Mouse (Mus musculus): Measurements from ENCODE around the gene Sumf1.

- TF ChIP-seq CTCF (IDR thresholded peaks at IDR 0.05), result no peak
- no peak for TF ChIP-seq POLR2A (IDR thresholded peaks at IDR 0.05; ENCODE audit: insufficient read depth, low read depth, low read length)
Observed at GRCm38 (mm10) chr6:108145241-108145640, 40.1 kb downstream of the Sumf1 start.
